In genomic region chr12:76534641-76535283, GRCm38 (mm10) we compare ENCODE assay signal across 8 mouse cellular contexts. TPM values are rescaled to one million over a fixed set of nuclear protein-coding genes. Genes with fewer than 3 reads are reported as not detected.
DNase-seq lines count a peak whose midpoint lies in the region; ATAC-seq and TF ChIP-seq lines count a peak whose summit lies in the region.

No protein-coding gene starts in this region.

- H3K9me3 ChIP-seq in G1E (replicated peaks): peaks cover 9% of the 10 kb centered on the region
- H3K9me3 ChIP-seq in forebrain, embryonic 16.5 days (ENCODE audit: control insufficient read depth, low read length): no peaks in the 10 kb centered on the region
- no peaks in the 10 kb centered on the region for H3K9me3 ChIP-seq in liver, embryonic 13.5 days (replicated peaks)

- peak; percentile 31 to 68 for DNase-seq in heart, adult 18-20 months
- DNase-seq in heart, adult 9 months (ENCODE audit: low spot score in 2 of 2): no peak
- DNase-seq in G1E (ENCODE audit: low spot score) (no peak), MN1 (ENCODE audit: low spot score) (no peak)
- no peak for DNase-seq in liver, embryonic 13.5 days
- no peak for DNase-seq in spleen, postnatal 4 days (ENCODE audit: low spot score in 2 of 2)

- 31% methylated on average over 9 of the region's 9 CpGs for WGBS in forebrain, embryonic 16.5 days
- 22% methylated on average over 9 of the region's 9 CpGs for WGBS in liver, embryonic 13.5 days (ENCODE audit: insufficient replicate concordance)

- H3K36me3 ChIP-seq in G1E (replicated peaks): peaks cover 2% of the 10 kb centered on the region
- H3K36me3 ChIP-seq in forebrain, embryonic 16.5 days (ENCODE audit: control insufficient read depth, insufficient read depth): no peaks in the 10 kb centered on the region
- H3K36me3 ChIP-seq in liver, embryonic 13.5 days: no peaks in the 10 kb centered on the region

- peaks cover 85% of the 10 kb centered on the region for H3K27me3 ChIP-seq in G1E (ENCODE audit: insufficient read depth, low read length)
- H3K27me3 ChIP-seq in forebrain, embryonic 16.5 days (replicated peaks; ENCODE audit: control insufficient read depth, insufficient read depth, low read length): peaks cover 40% of the 10 kb centered on the region
- H3K27me3 ChIP-seq in liver, embryonic 13.5 days: peaks cover 80% of the 10 kb centered on the region

- no peak for ATAC-seq in G1E (ENCODE audit: extremely low read depth, insufficient number of reproducible peaks, low FRiP score, poor library complexity, severe bottlenecking)
- no peak for ATAC-seq in forebrain, embryonic 16.5 days
- ATAC-seq in liver, embryonic 13.5 days (ENCODE audit: low read depth): no peak
- ATAC-seq in cerebellum, adult (ENCODE audit: insufficient number of reproducible peaks, low FRiP score, low TSS enrichment): no peak

- H3K4me2 ChIP-seq in forebrain, embryonic 16.5 days (ENCODE audit: low read length): peak overlapping the region; percentile 99
- H3K4me2 ChIP-seq in liver, embryonic 13.5 days: peak overlapping the region; percentile 64

- no peak for TF ChIP-seq CTCF in G1E (IDR thresholded peaks at IDR 0.05; ENCODE audit: low read depth, low read length)

- H3K9ac ChIP-seq in forebrain, embryonic 16.5 days (replicated peaks; ENCODE audit: low read depth, low read length): no peak overlapping the region
- peak overlapping the region; percentile 70 for H3K9ac ChIP-seq in liver, embryonic 13.5 days

- no peak overlapping the region for H3K27ac ChIP-seq in forebrain, embryonic 16.5 days (ENCODE audit: low read length)
- peak overlapping the region; percentile 73 for H3K27ac ChIP-seq in liver, embryonic 13.5 days

- H3K4me3 ChIP-seq in G1E (ENCODE audit: low read depth, low read length): 0 out of 2 replicates have a peak overlapping the region, but pooled peaks have one; percentile 14
- H3K4me3 ChIP-seq in forebrain, embryonic 16.5 days (replicated peaks; ENCODE audit: low read length): no peak overlapping the region
- peak overlapping the region; percentile 62 for H3K4me3 ChIP-seq in liver, embryonic 13.5 days (replicated peaks)

- H3K4me1 ChIP-seq in G1E (ENCODE audit: insufficient read depth, low read depth, low read length): peaks cover 71% of the 10 kb centered on the region
- peaks cover 13% of the 10 kb centered on the region for H3K4me1 ChIP-seq in forebrain, embryonic 16.5 days (replicated peaks; ENCODE audit: control insufficient read depth, insufficient read depth, low read length)
- peaks cover 50% of the 10 kb centered on the region for H3K4me1 ChIP-seq in liver, embryonic 13.5 days (replicated peaks)

RNA-seq across cellular contexts. Expression of gene Plekhg3, which starts 4.1 kb away (rescaled TPM):
- total RNA-seq in heart, adult 18-20 months (2021): 10 to 100 TPM; 10.6 to 11.4 TPM
- total RNA-seq in G1E (2014; fragmentation: Nextera tagmentation) (12.4 and 12.6 TPM in 2 replicates), G1E (2017) (16.7 and 17.8 TPM in 2 replicates)
- 10.1 and 12.5 TPM in 2 replicates for polyA plus RNA-seq in G1E (2012)
- polyA plus RNA-seq in forebrain, embryonic 16.5 days (2015; fragmentation: Nextera tagmentation; extraction: Ambion mirVana): 1.0 and 1.3 TPM in 2 replicates
- 1.7 and 1.9 TPM in 2 replicates for polyA plus RNA-seq in liver, embryonic 13.5 days (2015; fragmentation: Nextera tagmentation; extraction: Ambion mirVana)

Comparison
In these comparisons a context has a peak if more than half of its experiments do, and no peak if none do; other contexts are left out.
1. DNase-seq: peak in heart, adult 18-20 months (2 of 2); none in heart, adult 9 months (0 of 2), G1E (single experiment), liver, embryonic 13.5 days (single experiment), spleen, postnatal 4 days (0 of 2) and MN1 (single experiment).